Mouse (Mus musculus) embryo, embryonic 9.5 days (tissue): ENCODE results near the gene Gm9733.
"Not testable (repeated sequence)": the region's sequence is repeated elsewhere in the genome, so short reads cannot be mapped to it uniquely, and the experiment has no call there.

Experiments used
- DNase-seq: peaks from one replicate; pipeline ENCODE4 v3.0.0-alpha.2; 2017; ENCODE audit errors: extremely low spot score

Gene Gm9733

DNA sequence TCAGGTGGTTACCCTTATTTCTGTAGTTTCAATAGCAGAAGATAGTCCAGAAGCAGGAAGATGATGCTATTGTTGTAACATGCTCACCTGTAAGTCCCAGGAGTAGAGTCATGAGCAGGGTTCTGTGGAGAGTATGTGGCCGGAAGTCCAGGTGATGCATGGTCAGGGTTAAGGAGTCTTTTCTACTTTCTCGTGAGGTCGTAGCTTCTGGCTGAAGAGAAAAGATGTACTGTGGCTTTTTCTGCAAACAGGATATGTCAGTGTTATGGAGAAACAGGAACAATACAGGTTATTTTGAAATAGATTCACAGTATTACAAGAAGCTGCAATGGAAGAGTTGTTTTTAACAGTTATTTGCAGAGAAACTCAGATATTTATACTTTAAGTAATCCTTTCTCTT is at the start of gene Gm9733:
Gm9733 (minus strand) TSS at position 240 of the 400 bp plus-strand sequence.
- DNase-seq = no peak

DNA sequence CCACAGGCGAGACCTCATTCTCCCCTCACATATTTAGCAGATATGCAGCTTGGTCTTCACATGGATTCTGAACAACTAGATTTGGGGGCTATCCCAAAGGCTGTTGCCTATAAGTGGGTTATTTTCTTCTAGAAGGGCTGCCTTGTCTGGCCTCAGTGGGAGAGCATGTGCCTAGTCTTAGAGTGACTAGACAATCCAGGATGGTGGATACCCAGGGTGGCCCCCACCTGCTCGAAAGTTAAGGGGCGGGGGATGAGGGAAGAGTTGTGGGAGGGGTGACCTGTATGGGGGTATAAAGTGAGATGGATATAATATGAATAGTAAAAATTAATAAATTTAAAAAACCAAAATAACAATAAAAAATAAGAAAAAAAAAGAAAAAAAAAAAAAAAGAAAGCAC is 23.6 kb upstream of the Gm9733 start:
- DNase-seq = not testable (repeated sequence)

DNA sequence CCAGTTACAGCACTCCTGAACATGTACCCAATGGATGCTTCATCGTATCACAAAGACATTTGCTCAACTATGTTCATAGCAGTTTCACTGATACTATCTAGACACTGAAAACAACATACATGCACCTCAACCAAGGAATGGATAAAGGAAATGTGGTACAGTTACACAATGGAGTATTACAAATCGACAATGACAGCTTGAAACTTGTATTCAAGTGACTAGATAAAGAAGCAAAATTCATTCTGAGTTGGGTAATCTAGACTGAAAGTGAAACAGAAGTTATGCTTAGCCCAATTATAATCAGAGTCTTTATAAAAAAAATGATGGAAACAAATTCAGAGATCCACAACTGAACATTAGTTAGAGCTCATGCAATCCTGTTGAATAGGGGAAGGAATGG is 18.2 kb upstream of the Gm9733 start:
- not testable (repeated sequence) for DNase-seq

DNA sequence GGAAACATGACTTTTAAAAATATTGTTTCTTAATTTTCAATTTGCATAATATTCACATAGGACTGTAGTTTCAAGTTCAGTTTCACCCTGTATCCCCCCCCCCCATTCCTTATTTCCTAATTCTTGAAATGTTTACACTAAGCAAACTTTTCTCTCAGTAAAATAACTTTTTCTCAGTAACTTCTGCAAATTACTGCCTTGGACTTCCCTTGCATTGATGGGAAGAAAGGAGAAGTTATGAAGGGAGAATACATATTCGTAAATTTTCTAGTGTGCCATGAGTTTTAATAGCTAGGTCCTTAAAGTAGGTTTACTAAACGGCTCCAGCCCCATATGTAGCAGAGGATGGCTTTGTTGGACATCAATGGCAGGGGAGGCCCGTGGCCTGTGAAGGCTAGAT is 13.5 kb upstream of the Gm9733 start:
- DNase-seq = not testable (repeated sequence)

DNA sequence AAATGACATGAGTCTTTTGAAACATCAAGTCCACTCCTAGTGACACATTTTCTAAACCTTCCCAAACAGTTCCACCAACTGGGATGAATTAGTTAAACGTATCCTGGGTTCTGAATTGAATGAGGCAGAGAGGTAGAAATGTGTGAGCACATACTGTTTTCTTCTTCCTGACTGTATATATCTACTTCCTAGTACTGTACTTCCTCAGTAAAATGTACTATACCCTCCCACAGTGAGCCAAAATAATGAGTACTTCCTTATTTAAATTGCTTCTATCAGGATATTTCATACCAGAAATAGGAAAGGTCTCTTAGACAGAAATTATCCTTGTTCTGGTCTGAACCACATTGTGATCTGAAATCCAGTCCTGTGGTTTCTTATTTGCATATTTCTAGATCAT is 8.2 kb upstream of the Gm9733 start:
- no peak for DNase-seq

DNA sequence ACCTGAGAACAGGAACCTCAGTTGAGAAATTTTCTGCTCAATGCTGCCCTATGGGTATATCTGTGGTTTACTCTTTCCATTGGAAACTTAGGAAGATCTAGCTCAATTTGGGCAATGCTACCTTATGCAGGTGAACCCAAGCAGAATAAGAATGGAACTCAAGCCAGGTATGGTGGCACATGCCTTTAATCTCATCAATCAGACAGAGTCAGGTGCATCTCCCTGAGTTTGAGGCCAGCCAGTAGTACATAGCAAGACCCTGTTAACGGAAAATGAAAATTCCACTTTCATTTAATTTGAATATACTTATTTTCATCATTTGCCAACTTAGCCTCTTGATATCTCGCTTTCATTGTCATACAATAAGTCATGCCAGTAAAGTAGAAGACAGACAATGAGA is 2.1 kb upstream of the Gm9733 start:
- DNase-seq = no peak

DNA sequence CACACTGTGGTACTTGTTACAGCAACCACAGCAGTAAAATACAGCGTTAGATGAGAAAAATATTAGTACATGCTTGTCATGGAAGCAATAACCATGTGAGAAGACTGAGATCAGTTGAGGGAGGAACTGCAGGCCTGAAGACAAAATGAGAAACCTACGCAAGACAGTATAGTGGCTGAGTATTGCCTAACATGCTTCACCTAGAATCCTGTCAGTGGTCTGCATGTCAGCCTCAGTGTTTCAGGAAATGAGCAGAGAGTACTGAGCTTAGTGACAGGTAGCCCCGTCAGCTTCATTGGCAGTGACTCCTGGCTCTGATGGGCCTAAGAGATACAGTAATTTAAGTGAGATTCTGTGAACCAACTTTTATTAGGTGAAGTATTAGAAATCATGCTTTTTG is 557 bp downstream of the Gm9733 start:
- DNase-seq = no peak

DNA sequence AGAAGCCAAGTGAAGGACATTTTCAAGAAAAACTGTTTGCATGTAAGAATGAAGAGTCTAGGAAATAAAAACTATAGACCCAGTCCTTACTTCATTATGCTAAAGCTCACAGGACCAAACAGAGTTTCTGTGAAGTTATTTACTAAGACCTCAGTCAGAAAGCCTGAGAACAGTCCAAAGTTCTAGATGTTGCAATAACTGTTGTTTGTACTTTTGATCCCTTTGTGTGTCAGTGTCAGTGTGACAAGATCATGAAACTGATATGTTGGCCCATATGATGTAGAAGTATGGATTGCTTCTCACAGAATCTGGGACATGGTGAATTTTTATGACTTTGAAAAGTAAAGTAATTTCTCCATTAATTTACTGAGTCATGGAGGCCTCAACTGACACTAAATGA is 2.6 kb downstream of the Gm9733 start:
- no peak for DNase-seq

DNA sequence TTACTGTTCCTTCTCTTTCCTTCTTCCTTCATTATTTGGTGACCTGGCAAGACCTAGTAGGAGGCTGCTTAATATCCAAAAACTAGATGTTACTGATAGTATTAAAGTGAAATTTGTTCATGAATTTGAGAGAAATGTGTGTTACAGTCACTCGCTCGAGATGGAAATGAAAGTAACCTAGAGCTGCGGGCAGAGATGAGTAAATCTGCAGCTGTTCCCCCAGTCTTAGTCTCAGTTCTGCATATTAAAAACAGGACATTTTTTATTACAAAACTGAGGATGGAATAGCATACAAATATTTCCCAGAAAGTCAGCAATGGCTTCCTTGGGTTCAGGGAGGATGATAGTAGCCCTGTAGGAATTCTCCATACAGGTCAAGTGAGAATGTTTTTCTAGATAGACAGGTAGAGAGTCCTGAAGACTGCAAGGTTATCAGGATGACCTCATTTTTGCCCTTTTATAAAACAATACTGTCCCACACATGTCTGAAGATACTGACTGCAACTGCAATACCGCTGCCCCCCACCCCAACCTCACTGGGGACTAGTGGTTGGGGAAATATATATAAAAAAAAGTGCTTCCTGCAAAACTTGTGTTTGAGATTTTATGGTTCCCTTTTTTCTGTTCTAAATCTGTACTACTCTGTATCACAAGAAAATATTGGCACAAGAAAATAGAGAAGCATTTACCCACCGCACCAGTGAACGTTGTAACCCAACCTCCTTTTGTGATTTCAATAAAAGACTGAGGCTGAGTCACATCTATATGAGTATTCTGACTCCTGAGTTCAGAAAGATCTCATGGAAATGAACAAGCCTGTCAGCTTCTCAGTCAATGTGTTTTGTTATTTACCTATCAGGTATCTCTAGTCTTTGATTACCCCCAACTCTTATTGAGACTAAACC is 47.4 kb downstream of the Gm9733 start:
- no peak for DNase-seq

DNA sequence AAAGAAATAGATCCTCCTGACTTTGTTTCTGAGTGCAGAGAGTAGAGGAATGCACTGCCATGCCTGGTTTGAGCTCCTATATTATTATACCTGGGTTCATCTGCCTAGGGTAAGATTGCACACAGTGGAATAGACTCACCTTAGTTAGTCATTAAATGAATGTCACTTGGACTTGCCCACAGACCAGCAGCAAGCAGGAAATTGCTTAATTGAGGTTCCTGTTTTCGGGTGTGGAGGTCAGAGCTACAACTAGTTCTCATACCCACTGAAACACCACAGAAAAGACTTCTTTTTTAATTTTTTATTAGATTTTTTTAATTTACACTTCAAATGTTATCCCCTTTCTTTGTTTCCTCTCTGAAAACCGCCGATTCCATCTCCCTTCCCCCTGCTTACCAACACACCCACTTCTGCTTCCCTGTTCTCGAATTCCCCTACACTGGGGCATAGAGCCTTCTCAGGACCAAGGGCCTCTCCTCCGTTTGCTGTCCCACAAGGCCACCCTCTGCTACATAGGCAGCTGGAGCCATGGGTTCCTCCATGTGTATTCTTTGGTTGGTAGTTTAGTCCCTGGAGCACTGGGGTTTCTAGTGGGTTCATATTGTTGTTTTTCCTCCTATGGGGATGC is 56.1 kb downstream of the Gm9733 start:
- DNase-seq = no peak

DNA sequence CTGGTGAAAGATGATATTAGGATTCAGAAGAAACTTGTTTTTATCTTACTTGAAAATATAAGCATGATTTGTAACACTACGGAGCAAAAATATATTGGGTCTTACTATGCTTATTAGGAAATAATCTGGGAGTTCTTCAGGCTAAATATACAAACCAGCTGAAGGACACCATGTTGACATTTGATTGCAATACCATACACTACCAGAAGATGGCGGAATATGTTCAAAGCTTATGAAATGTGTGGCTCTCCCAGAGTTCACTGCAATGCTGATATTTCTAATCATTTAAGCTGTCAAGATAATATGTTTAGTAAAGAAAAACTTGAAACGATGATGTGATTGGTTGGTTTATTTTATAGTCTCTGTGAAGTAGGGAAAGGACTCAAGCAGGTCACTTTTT is 67.7 kb downstream of the Gm9733 start:
- DNase-seq = peak; percentile 56

DNA sequence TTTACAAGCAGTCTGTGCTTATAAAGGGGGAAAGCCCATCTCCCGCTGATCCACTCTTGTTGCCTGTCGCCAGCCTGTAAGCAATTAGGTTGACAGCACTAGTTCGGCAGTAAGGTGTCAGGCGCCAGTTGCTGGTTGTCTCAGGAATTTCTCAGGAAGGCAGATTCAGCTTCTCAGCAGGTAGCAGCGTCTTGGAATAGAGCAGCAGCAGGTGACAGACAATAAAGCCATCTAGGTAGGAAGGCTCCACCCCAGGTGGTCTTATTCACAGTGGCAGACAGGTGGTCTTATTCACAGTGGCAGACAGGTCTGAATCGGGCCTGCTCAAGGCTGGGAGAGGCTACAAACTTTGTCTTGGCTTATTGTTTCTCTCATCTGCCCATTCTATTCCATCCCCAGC is 76.4 kb downstream of the Gm9733 start:
- no peak for DNase-seq
